Mouse (Mus musculus) right cerebral cortex, adult 2 months (tissue): ENCODE measurements around the gene Gpkow.

Experiments used
- DNase-seq, 2 experiments: peaks; one replicate each; pipeline ENCODE4 v3.0.0; 2021 to 2022; ENCODE audit warnings: low spot score in 2 of 2

Gene Gpkow

DNA sequence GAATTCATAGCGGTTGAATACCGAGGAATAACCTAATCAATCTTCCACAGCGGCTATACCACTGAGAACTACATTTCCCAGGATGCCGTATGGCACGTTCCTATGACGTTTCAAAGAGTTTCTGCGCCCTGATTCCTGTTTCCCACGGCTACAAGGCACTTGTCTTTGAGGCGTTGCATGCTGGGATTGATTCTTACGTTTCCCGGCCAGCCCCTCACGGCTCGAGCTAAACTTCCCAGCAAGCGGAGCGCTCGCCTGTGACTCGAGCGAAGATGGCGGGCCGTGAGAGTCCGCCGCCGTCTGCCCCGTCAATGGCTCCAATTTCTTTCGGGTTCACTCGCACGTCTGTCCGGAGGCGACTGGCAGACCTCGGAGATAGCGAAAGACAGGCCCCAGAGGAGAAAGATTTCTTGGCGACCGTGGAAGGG, at the start of gene Gpkow:
Gene Gpkow (plus strand): TSS at position 178 of the 428 bp plus-strand sequence.
- DNase-seq, result peak; percentile 82 to 88

GRCm38 (mm10) chrX:7648671-7649304, 48.1 kb upstream of the Gpkow start:
- DNase-seq, result peak; percentile 48 to 68

DNA sequence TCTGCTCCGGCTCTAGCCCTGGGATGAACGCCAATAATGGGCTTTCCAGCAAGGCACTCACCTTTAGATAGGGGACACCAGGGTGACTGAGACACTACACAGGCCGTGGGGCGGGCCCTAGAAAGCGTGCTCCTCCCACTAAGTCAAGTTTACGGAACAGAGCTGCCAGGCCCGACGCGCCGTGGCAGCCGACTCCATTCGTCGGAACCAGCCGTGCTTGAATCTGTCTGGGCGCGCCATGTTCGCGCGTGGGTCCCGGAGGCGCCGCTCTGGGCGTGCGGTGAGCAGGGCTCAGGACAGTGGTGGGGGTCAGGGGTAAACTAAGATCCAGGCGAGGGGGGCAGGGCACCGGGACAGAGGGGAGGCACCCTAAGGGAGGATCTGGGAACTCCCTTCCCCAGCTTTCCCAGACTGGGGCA, 39.7 kb upstream of the Gpkow start, which contains the start of gene Prickle3:
Gene Prickle3 (plus strand): TSS at position 40 of the 419 bp plus-strand sequence.
- no peak for DNase-seq

- no peak for DNase-seq
Observed at GRCm38 (mm10) chrX:7658031-7658784, 38.7 kb upstream of the Gpkow start.

GRCm38 (mm10) chrX:7658785-7659589, 37.9 kb upstream of the Gpkow start:
- DNase-seq, result no peak

DNA sequence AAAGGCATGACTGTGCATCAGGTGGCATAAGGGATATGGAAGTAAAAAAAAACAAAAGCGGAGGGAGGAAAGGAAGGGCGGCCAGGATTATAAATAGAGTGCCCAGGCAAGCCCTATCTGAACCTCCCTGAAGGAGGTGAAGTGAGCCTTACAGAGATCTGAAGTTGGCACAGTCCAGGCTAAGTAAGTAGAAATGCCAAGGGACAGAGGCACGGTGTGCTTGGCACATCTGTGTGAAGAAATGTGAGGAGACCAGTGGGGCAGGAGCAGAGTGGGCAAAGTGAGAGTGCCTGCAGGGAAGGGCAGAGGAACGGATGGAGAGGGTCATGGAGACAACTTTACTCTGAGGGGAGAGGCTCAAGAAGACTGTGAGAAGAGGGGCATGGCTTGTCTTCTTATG, 35.8 kb upstream of the Gpkow start:
- DNase-seq, result no peak

GRCm38 (mm10) chrX:7662936-7663335, 34.0 kb upstream of the Gpkow start:
- no peak for DNase-seq

DNA sequence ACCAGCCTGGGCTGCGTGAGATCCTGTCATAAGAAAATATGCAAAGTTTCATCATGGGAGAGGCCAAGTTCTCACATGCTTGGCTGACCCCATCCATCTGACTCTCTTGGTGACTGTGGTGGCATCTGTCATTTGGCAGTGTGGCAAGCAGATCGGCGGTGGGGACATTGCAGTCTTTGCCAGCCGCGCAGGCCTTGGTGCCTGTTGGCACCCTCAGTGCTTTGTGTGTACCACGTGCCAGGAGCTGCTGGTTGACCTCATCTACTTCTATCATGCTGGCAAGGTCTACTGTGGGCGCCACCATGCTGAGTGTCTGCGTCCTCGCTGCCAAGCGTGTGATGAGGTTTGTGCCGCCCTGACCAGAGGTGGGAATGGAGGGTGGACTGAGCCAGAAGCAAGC, 32.1 kb upstream of the Gpkow start:
- DNase-seq, result no peak

GRCm38 (mm10) chrX:7665739-7666502, 31.0 kb upstream of the Gpkow start:
- DNase-seq, result no peak

GRCm38 (mm10) chrX:7670390-7670881, 26.5 kb upstream of the Gpkow start:
- peak in 1 of 2 experiments; percentile 23 for DNase-seq

DNA sequence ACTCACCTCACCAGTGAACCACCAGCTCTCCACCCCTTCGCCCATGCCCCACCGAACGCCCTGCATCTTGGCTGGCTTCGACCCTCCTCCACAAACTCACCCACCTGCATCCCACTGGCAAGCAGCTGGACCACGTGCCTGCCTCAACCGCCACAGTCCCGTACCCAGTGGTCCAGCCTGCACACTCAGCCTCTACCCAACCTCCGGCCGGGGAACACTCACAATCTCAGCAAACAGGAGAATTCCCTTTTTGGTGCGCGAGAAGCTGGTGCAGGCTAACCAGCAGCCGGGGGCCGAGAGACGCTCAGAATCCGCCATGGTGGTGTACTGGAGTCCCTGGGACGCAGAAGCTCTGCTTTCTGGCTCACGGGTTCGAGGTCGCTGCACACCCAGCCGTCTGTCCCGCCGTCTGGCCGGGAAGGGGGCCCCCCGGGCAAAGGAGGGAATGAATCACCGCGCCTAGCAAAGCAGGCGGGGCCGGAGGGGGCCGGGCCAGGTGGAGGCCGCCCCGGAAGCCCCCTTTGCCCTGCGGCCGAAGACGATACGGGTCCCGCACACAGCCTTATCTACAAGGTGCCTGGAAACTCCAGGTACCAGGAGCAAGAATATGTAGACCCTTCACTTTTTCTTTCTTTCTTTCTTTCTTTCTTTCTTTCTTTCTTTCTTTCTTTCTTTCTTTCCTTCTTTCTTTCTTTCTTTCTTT, 25.9 kb upstream of the Gpkow start, which contains the start of gene Plp2:
Gene Plp2 (minus strand): TSS at position 470 of the 703 bp plus-strand sequence.
- peak in 1 of 2 experiments; percentile 22 for DNase-seq

GRCm38 (mm10) chrX:7672739-7673138, 24.2 kb upstream of the Gpkow start:
- DNase-seq, result no peak

GRCm38 (mm10) chrX:7673578-7674281, 23.2 kb upstream of the Gpkow start:
- no peak for DNase-seq

DNA sequence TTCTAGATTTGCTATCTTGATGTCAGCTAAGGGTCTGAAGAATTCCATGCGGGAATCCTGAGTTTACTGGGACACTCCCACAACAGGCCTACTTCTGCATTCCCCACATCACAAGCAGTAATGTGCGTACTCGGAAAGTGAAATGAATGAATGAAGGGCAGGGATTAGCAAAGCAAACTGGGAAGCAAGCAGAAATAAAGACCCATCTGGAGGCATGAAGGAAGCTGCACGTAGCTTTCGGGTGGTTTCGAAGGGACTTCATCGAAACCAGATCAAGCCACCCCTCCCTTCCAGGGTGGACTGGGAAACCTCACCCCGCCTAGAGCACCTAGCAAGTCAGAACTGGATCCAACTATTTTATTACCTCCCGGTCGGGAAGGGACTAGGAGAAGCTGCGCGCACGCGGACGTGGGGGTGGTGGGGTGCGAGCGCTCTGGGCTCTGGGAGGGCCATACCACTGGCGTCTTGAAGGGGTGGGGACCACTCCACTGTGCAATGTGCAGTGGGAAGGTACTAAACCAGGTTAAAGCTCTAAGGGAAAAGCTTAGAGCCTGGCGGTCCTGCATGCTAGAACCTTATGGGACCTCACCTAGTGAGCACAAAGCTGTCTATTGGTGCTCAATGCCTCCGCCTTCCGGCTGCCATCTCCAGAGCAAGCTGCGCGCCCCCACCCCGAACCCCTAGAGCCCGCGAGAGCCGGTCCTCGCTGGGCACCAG, 22.5 kb upstream of the Gpkow start:
- DNase-seq, result peak; percentile 16 to 25

DNA sequence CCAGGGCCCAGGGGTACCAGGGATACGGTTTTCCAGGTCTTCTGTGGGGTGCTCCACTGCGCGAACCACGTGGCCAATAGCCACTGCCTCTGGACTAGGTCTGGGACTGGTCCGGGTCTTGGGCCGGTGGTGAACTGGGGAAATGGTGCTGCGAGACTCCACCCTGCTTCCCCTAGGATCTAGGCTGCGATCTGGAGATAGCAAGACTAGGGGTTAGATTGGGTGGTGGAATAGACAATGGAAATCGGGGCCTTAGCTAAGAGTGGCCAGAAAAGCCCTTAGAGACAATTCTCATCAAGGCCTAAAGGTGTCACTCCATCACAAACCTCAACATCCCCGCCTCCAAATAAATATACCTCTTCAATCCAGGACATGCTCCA, 21.9 kb upstream of the Gpkow start:
- DNase-seq, result no peak

DNA sequence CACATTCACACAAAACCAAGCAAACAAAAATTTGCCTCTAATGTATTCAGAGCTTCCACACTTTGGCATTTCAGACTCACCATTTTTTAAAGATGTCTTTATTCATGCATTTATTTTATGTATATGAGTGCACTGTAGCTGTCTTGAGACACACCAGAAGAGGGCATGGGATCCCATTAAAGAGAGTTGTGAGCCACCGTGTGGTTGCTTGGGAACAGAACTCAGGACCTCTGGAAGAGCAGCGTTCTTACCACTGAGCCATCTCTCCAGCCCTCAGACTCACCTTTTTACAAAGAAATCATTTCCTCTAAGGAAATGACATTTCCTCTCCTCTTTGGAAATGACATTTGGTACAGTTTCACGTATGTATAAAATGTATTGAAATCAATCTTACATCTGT, 17.9 kb upstream of the Gpkow start:
- no peak for DNase-seq

DNA sequence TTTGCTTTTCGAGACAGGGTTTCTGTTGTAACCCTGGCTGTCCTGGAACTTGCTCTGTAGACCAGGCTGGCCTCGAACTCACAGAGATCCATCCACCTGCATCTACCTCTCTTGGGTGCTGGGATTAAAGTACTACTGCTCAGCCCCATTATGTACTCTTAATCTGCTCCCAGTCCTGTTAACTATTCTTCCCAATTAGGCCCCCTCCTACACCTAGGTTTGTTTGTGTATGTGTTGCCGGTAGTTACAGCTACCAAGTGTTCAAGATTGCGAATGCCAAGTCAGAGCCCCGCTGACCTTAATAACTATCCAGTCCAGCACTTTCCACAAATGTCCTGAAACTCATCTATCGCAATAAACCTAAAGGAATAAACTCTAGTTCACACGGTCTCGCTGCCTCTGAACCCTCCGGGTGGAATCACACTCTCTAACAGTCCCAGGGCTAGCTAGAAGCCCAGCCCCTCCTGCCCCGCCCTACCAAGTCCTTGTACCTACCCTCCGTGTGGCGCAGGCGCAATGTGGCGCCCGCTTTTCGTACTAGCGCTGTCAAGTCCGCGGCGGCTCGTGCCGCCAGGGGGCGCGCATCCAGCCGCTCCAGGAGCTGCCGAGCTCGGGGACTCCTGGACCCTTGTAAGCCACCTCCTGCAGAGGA, 17.4 kb upstream of the Gpkow start:
- peak; percentile 82 to 85 for DNase-seq

- DNase-seq, result no peak
Observed at GRCm38 (mm10) chrX:7680057-7680412, 16.9 kb upstream of the Gpkow start.

- DNase-seq, result no peak
Observed at GRCm38 (mm10) chrX:7680864-7681263, 16.1 kb upstream of the Gpkow start, which contains the start of gene Magix. Gene Magix (minus strand): TSS chrX:7681251.
